Mouse (Mus musculus) forebrain, embryonic 11.5 days (tissue): ENCODE results near the gene Plxnc1. TPM values are rescaled to one million over a fixed set of nuclear protein-coding genes. Genes with fewer than 3 reads are reported as not detected.

Experiments used
- ATAC-seq: fragments of 200-750 bp; cut with Nextera tagmentation; replicated peaks from 2 replicates; pipeline ENCODE4 v1.8.0; 2017; ENCODE audit warnings: moderate TSS enrichment; ENCODE audit not compliant: low FRiP score
- DNase-seq: peaks from one replicate; pipeline ENCODE4 v3.0.0-alpha.2; 2017; ENCODE audit warnings: low spot score
- H3K27ac ChIP-seq: fragments of 300-500 bp; sonication (generic); 2 replicates; pipeline ENCODE4 v1.5.1; 2014; ENCODE audit warnings: low read depth, low read length
- H3K27me3 ChIP-seq: fragments of 300-500 bp; sonication (generic); 2 replicates; pipeline ENCODE4 v1.6.1; 2014; ENCODE audit warnings: mild to moderate bottlenecking, low read length, mixed read lengths; ENCODE audit not compliant: control insufficient read depth, insufficient read depth
- H3K36me3 ChIP-seq: fragments of 300-500 bp; sonication (generic); 2 replicates; pipeline ENCODE4 v1.6.1; 2014; ENCODE audit warnings: mild to moderate bottlenecking, low read length, moderate library complexity, mixed read lengths; ENCODE audit not compliant: control insufficient read depth, insufficient read depth
- H3K4me1 ChIP-seq: fragments of 300-500 bp; sonication (generic); replicated peaks from 2 replicates; pipeline ENCODE4 v1.6.1; 2014; ENCODE audit warnings: low read length, mixed read lengths; ENCODE audit not compliant: control insufficient read depth, insufficient read depth
- H3K4me2 ChIP-seq: fragments of 300-500 bp; sonication (generic); 2 replicates; pipeline ENCODE4 v1.6.1; 2014; ENCODE audit warnings: low read depth, mild to moderate bottlenecking, low read length, moderate library complexity, mixed read lengths; ENCODE audit not compliant: severe bottlenecking
- H3K4me3 ChIP-seq: fragments of 300-500 bp; sonication (generic); 2 replicates; pipeline ENCODE4 v1.5.1; 2014; ENCODE audit warnings: low read depth, low read length
- H3K9ac ChIP-seq: fragments of 300-500 bp; sonication (generic); 2 replicates; pipeline ENCODE4 v1.6.1; 2014; ENCODE audit warnings: low read length
- H3K9me3 ChIP-seq: fragments of 300-500 bp; sonication (generic); 2 replicates; pipeline ENCODE4 v1.6.1; 2016; ENCODE audit warnings: low read length, mixed read lengths; ENCODE audit not compliant: control insufficient read depth
- WGBS: fragments of 180-500 bp; shearing (Covaris S2); extraction: QIAGEN DNeasy Blood & Tissue Kit; methylation state at CpG from one replicate; pipeline ENCODE4 v1.1.7; 2014; 5-methylcytosine and 5-hydroxymethylcytosine counted together
- polyA plus RNA-seq: library from polyadenylated mRNA; unstranded; fragments of >200 nt; fragmentation: Nextera tagmentation; extraction: Ambion mirVana; gene quantifications from 2 replicates; pipeline ENCODE4 v1.2.1, GENCODE M21; 2014

Plxnc1 gene
- polyA plus RNA-seq, 1 experiment from 2014 or later: 7.5 TPM

DNA sequence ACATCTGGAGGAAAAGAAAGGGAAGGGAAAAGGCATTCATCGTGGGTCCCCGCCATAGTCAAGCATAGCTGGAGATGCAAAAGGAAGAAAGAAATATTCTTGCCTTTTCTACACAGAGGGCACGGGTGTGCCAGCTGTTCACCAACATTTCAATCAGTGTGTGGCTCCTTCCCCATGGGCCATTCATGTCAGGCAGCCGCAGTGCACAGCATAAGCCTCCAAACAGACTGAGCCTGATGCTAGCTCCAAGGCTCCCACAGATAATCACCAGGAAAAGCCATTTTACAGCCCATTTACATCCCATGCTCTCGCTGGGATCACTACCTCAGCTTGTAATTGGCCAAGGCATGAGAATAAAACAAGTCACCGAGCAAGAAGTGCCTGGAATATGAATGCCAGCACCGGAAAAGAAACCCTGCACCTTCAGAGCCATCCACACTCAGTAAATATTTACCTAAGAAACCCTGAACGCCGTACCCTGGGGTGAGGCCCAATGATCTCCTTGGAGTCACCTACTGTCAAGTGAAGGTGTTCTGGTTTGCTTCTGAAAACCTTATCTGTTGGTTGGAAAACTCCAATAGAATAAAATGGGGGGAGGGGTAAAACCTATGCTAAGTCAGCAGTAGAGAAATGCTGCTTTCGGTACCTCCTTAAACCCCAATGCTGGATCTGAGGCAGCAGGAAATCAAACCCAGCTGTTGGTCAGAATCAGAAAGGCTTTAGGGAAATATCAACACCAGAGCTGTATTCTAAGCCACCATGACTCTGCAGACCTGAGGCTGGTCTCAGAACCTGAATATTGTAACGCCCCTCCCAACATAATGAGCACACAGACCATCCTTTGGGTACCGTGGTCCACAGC, 77.4 kb downstream of the Plxnc1 start:
- H3K27ac ChIP-seq: no peak overlapping the region
- H3K4me2 ChIP-seq: no peak overlapping the region
- H3K9me3 ChIP-seq: no peaks in the 10 kb centered on the region
- WGBS: 87% methylated on average over 12 of the region's 12 CpGs
- no peak for ATAC-seq
- H3K36me3 ChIP-seq: no peaks in the 10 kb centered on the region
- no peak overlapping the region for H3K4me3 ChIP-seq
- no peaks in the 10 kb centered on the region for H3K4me1 ChIP-seq
- no peak for DNase-seq
- H3K27me3 ChIP-seq: no peaks in the 10 kb centered on the region
- H3K9ac ChIP-seq: no peak overlapping the region

DNA sequence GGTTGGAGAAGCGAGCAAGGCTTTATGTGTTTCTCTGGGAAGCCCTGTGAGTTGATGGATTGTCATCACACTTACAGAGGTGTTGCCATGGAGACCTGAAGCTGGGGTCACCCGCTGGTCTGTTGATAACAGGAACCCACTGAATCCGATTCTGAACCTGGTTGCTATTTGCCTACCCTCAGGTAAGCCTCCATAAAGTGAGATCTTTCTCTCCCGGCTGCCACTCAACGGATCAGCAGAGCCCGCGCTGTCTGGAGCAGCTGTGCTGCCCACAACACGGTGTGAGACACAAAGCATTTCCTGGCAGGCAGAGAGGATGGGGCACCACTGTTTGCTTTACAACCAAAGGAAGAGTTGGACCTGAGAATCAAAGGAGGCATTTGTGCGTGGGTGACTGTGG, 79.4 kb downstream of the Plxnc1 start:
- no peak overlapping the region for H3K4me2 ChIP-seq
- no peak overlapping the region for H3K4me3 ChIP-seq
- H3K27ac ChIP-seq: no peak overlapping the region
- ATAC-seq (no peak), DNase-seq (no peak)
- H3K9me3 ChIP-seq: no peaks in the 10 kb centered on the region
- 69% methylated on average over 9 of the region's 9 CpGs for WGBS
- H3K36me3 ChIP-seq: 0 out of 2 replicates have a peak, but pooled peaks cover 2% of the 10 kb centered on the region
- no peak overlapping the region for H3K9ac ChIP-seq
- H3K4me1 ChIP-seq: no peaks in the 10 kb centered on the region
- H3K27me3 ChIP-seq: no peaks in the 10 kb centered on the region

DNA sequence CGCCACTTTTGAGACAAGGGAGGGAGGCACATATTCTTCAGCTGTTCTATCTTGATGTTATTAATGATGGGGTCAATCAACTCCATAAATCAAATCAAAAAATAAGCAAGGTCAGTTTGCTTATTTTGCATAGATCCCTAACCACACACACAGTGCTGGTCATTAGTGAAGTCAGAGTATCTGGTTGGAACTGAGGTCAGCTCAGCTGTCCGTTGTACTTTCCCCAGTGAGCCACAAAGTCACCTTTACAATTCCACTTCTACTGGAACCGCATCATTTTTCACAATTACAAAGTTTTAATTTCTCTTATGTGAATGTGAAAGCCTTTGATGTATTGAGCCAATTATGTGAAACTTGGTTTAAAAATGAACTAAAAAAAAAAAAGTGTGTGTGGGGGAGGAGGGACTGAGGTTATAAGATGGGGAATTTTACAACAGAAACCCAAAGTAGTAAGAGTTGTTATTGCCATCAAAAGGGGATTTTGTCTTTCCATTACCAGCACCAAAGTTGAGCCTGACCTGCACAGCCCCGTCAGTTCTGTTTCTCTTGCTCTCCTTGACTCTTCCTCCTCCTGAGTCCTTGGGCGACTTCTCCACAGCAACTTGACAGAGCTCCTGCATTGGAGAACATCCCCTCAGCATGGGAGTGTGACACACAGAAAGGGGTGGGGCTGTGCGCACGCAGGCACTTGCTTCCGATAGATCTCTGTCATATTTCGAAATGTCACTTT, 80.3 kb downstream of the Plxnc1 start:
- Histone ChIP-seq H3K4me3 (no peak overlapping the region), H3K27me3 (no peaks in the 10 kb centered on the region), H3K4me1 (no peaks in the 10 kb centered on the region), H3K36me3 (0 out of 2 replicates have a peak, but pooled peaks cover 2% of the 10 kb centered on the region), H3K9me3 (no peaks in the 10 kb centered on the region), H3K4me2 (no peak overlapping the region), H3K27ac (no peak overlapping the region), H3K9ac (no peak overlapping the region)
- ATAC-seq (no peak), DNase-seq (no peak)
- WGBS: 92% methylated on average over 9 of the region's 9 CpGs

DNA sequence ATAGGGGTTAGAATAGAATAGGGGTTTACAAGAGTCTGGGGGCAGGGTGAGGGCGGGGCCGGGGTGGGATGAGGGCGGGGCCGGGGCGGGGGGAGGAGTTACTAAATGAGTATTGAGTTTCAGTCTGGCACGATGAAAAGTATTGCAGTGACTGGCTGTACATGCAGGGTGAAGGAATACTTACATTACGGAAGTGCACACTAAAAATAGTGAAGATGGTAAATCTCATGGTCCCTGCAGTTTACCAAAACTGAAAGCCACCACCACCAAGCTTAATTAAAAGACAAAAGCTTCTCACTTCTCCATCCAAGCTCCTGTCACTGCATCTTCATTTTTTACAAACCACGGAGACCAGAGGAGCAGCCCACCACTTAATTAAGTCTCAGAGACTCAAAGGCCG, 81.4 kb downstream of the Plxnc1 start:
- H3K9ac ChIP-seq: no peak overlapping the region
- H3K4me3 ChIP-seq: no peak overlapping the region
- H3K27ac ChIP-seq: no peak overlapping the region
- 0 out of 2 replicates have a peak, but pooled peaks cover 2% of the 10 kb centered on the region for H3K36me3 ChIP-seq
- H3K9me3 ChIP-seq: no peaks in the 10 kb centered on the region
- no peaks in the 10 kb centered on the region for H3K27me3 ChIP-seq
- DNase-seq (no peak), ATAC-seq (no peak)
- WGBS: 77% methylated on average over 9 of the region's 9 CpGs
- no peak overlapping the region for H3K4me2 ChIP-seq
- no peaks in the 10 kb centered on the region for H3K4me1 ChIP-seq

DNA sequence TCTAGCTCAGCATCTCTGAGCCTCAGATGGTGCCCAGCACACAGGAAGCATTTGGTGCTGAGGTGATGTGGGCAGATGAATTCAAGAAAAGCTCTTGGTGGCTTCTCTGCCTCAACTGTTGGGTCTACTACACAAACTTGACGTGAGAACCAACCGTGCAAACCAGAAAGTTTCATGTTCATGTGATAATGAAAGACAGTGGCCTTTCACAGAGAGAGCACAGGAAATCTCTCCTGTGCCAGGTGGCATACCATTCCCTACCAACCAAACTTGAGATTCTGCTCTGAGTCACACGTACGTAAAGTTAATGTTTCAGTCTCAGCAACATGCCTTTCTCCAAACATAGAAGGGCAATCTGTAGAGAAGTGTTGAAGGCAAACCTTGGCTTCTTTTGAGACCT, 83.8 kb downstream of the Plxnc1 start:
- Histone ChIP-seq H3K36me3 (peaks cover 2% of the 10 kb centered on the region; the same call in 1 of the 2 replicates), H3K4me3 (no peak overlapping the region), H3K4me1 (no peaks in the 10 kb centered on the region), H3K27ac (no peak overlapping the region), H3K9ac (no peak overlapping the region), H3K9me3 (no peaks in the 10 kb centered on the region), H3K27me3 (no peaks in the 10 kb centered on the region), H3K4me2 (no peak overlapping the region)
- no peak for ATAC-seq
- WGBS: 97% methylated on average over 4 of the region's 4 CpGs
- no peak for DNase-seq

DNA sequence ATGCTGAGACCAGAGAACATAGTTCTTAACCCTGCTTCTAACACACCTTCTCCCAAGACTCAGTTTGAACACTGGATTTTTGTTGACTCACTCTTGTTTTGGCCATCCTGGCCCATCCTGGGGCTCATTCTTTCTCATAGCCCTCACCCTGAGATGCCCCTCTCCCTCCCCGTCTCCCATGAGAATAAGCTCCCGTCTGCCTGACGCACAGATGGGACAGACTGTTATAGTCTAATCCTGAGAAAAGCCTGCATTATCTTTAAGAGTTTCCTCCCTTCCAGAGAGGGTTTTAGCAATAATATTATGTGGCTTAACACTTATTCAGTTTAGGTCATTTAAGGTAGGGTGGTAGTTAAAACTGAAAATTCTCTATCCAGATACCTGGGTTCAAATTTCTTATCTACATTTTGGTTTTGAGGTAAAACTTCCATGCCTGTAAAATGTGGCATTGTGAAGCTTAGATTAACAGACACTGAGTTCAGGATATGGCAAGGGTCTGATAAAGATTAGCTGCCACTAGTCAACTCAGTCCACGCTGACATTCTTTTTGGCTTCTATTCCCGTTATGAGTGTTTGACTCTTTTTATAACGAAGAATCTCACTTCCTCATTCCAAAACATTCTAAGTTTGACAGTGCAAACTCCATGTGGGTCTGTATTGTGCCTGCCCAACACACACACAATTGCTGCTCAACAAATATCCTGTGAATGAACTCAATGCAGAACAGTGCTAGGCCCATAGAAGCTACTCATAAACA, 86.2 kb downstream of the Plxnc1 start:
- 89% methylated on average over 6 of the region's 6 CpGs for WGBS
- no peak overlapping the region for H3K9ac ChIP-seq
- peaks cover 2% of the 10 kb centered on the region; the same call in 1 of the 2 replicates for H3K36me3 ChIP-seq

DNA sequence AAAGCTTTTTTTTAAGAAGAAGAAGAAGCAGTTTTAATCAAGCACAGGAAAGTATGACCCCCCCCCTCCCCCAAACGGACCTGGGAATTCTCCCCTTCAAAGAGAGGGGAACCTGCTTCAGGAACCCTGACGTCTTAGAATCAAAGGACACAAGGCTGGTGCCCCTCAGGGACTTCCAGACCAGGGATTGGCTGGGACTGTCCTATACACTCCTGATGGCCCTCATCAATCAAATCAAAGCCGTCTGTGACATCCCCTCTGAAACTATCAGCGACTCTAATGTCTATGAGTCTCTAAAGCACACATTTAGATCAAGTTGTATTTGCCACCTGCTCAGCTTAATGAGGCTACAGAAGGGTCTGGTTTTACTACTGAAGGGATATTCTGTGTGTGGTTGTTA, 94.1 kb downstream of the Plxnc1 start:
- Histone ChIP-seq H3K4me1 (no peaks in the 10 kb centered on the region), H3K9me3 (no peaks in the 10 kb centered on the region), H3K9ac (no peak overlapping the region), H3K27ac (no peak overlapping the region), H3K36me3 (no peaks in the 10 kb centered on the region), H3K4me2 (no peak overlapping the region), H3K4me3 (no peak overlapping the region), H3K27me3 (no peaks in the 10 kb centered on the region)
- 72% methylated on average over 4 of the region's 4 CpGs for WGBS
- DNase-seq (peak; percentile 11), ATAC-seq (no peak)

More for the DNA sequence above, 86.2 kb downstream of the Plxnc1 start:
- H3K9me3 ChIP-seq: no peaks in the 10 kb centered on the region
- H3K4me2 ChIP-seq: no peak overlapping the region
- ATAC-seq: no peak
- H3K4me3 ChIP-seq: no peak overlapping the region
- no peaks in the 10 kb centered on the region for H3K27me3 ChIP-seq
- no peaks in the 10 kb centered on the region for H3K4me1 ChIP-seq
- DNase-seq: no peak
- no peak overlapping the region for H3K27ac ChIP-seq

DNA sequence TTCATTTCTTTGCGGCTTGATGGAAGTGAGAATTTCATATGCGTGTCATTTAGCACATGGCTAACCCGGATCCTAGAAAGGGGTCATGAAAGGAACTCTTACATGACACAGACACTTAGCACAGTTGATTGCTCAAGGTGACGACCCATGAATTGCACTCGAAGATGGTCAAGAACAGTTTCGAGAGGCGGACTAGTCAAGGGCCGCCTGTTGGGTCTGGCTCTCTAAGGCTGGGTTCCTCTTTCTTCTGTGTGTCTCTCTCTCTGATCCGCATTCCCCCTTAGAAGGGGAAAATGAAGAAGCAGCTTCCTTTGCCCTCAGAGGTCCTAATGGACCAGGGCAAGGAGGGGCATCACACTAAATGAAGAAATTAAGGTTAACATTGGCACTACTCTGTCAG, 94.7 kb downstream of the Plxnc1 start:
- no peak overlapping the region for H3K27ac ChIP-seq
- no peak for DNase-seq
- no peak overlapping the region for H3K4me3 ChIP-seq
- no peak overlapping the region for H3K4me2 ChIP-seq
- H3K9ac ChIP-seq: no peak overlapping the region
- no peak for ATAC-seq
- no peaks in the 10 kb centered on the region for H3K9me3 ChIP-seq
- 92% methylated on average over 9 of the region's 9 CpGs for WGBS
- no peaks in the 10 kb centered on the region for H3K4me1 ChIP-seq
- H3K27me3 ChIP-seq: no peaks in the 10 kb centered on the region
- H3K36me3 ChIP-seq: no peaks in the 10 kb centered on the region
